Mouse (Mus musculus): ENCODE measurements around the gene Snx29. TPM values are rescaled to one million over a fixed set of nuclear protein-coding genes. Genes with fewer than 3 reads are reported as not detected.
A peak's percentile ranks its signal among the peaks of the same experiment; 100 is the strongest.

The Snx29 gene
- polyA plus RNA-seq, 1 experiment from 2014 or later, result 10.0 TPM

DNA sequence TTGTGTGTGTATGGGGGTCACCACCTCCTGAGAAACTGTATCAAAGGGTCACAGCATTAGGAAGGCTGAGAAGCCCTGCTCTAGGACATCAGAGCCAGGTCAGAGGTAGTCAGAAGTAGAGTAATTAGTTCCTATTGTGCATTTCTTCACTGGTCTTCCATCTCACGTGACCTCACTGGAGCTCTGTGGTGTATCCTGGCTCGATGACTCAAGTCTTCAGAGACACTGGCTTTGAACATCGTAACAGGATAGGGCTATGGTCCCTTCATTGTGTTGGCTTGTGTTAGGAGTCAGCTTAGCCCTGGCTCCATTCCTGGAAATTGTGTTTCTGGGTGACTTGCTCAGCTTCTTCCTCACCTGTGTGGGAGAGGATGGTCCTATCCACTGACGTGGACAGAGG lies 126.6 kb downstream of the Snx29 start:
- Histone ChIP-seq H3K4me1 (ENCODE audit: insufficient read depth, low read depth, low read length) (no peaks in the 10 kb centered on the region), H3K27me3 (replicated peaks; ENCODE audit: insufficient read depth, low read length) (no peaks in the 10 kb centered on the region), H3K9ac (replicated peaks; ENCODE audit: low read depth) (no peak overlapping the region), H3K4me2 (replicated peaks; ENCODE audit: low read depth, low read length) (no peak overlapping the region), H3K27ac (ENCODE audit: low read length) (no peak overlapping the region), H3K9me3 (ENCODE audit: low read length) (no peaks in the 10 kb centered on the region), H3K4me3 (ENCODE audit: low read depth, low read length) (no peak overlapping the region), H3K36me3 (ENCODE audit: insufficient read depth, low read length) (no peaks in the 10 kb centered on the region)
- TF ChIP-seq EP300 (IDR thresholded peaks at IDR 0.05), result no peak
- no peak for TF ChIP-seq CTCF (IDR thresholded peaks at IDR 0.05)
- ATAC-seq (no peak), DNase-seq (ENCODE audit: low spot score) (no peak)
- WGBS, result 88% methylated on average over 4 of the region's 4 CpGs

DNA sequence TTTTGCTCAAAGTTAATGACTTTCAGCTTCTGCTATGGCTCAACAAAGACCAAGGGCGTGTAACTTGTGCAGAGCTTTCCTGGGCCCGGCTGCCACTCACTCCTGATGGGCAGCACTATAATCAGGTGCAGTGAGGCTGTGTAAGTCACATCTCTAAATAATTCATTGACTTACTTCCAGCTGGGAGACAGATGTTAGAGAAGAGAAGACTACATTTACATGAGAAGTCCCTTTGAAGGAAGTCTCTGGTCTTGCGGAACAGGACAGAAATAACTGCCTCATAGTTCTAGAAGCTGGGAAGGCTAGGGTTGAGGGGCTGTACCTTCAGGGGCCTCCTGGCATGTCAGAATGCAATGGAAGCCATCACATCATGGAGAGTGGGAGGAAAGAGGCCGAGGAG lies 127.9 kb downstream of the Snx29 start:
- ATAC-seq (no peak), DNase-seq (ENCODE audit: low spot score) (no peak)
- Histone ChIP-seq H3K9ac (replicated peaks; ENCODE audit: low read depth) (no peak overlapping the region), H3K4me3 (ENCODE audit: low read depth, low read length) (no peak overlapping the region), H3K9me3 (ENCODE audit: low read length) (no peaks in the 10 kb centered on the region), H3K36me3 (ENCODE audit: insufficient read depth, low read length) (no peaks in the 10 kb centered on the region), H3K27me3 (replicated peaks; ENCODE audit: insufficient read depth, low read length) (no peaks in the 10 kb centered on the region), H3K4me2 (replicated peaks; ENCODE audit: low read depth, low read length) (no peak overlapping the region), H3K27ac (ENCODE audit: low read length) (no peak overlapping the region), H3K4me1 (ENCODE audit: insufficient read depth, low read depth, low read length) (no peaks in the 10 kb centered on the region)
- 80% methylated on average over 4 of the region's 4 CpGs for WGBS
- no peak for TF ChIP-seq CTCF (IDR thresholded peaks at IDR 0.05)
- TF ChIP-seq EP300 (IDR thresholded peaks at IDR 0.05), result no peak

DNA sequence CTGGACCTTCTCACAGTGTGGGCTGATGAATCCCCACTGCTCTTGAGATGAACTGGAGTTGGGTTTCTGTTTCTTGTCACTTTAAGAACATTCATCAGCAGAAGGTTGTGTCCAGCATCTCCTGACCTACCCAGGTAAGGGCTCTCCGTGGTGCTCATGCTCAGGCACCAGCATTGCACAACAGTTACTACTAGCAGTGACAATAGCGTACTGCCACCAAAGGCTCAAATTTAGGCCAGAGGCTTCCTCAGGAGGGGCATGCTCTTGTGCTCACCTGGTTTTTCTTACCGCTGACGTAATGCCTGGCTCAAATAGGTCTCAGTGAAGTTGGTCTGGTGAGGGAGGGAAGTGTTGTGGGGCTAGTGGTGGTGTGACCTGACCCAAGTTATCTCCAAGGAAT lies 132.2 kb downstream of the Snx29 start:
- Histone ChIP-seq H3K4me1 (ENCODE audit: insufficient read depth, low read depth, low read length) (0 out of 2 replicates have a peak, but pooled peaks cover 3% of the 10 kb centered on the region), H3K4me2 (replicated peaks; ENCODE audit: low read depth, low read length) (no peak overlapping the region), H3K27ac (ENCODE audit: low read length) (peak overlapping the region; percentile 51; the same call in 1 of the 2 replicates), H3K9me3 (ENCODE audit: low read length) (no peaks in the 10 kb centered on the region), H3K36me3 (ENCODE audit: insufficient read depth, low read length) (no peaks in the 10 kb centered on the region), H3K27me3 (replicated peaks; ENCODE audit: insufficient read depth, low read length) (no peaks in the 10 kb centered on the region), H3K9ac (replicated peaks; ENCODE audit: low read depth) (no peak overlapping the region), H3K4me3 (ENCODE audit: low read depth, low read length) (no peak overlapping the region)
- TF ChIP-seq EP300 (IDR thresholded peaks at IDR 0.05) (0 out of 2 replicates have a peak, but pooled peaks have one; percentile 27), CTCF (IDR thresholded peaks at IDR 0.05) (no peak)
- peak; percentile 45 for ATAC-seq
- no peak for DNase-seq (ENCODE audit: low spot score)
- WGBS, result 74% methylated on average over 4 of the region's 4 CpGs

DNA sequence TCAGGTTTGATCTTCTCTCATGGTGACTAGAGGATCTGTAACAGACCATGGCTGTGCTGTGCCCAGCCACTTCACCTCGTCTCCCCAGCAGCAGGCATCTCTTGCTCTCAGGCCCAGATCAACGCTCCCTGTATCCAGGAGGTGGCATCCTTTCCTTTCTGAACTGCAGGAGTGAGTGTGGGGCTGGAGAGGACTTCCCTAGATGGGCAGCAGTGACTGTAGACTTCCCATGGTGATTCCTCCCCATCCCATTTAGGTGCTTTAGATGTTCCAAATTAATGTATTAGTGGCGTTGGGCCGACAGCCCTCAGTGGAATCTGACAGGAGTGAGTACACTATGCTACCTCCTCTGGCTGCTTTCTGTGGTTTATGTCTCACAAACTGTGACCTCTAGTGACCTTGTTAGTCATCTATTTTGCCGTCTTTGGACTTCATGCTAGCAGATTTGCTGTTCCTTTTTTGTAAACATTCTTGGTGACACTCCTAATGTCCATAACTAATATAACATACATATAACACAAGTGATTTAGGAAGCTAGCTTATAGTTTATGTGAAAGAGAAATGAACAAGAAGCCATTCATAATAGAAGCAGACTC lies 132.9 kb downstream of the Snx29 start:
- H3K4me3 ChIP-seq (ENCODE audit: low read depth, low read length), result no peak overlapping the region
- no peak overlapping the region for H3K9ac ChIP-seq (replicated peaks; ENCODE audit: low read depth)
- no peaks in the 10 kb centered on the region for H3K27me3 ChIP-seq (replicated peaks; ENCODE audit: insufficient read depth, low read length)
- WGBS, result 79% methylated on average over 5 of the region's 5 CpGs
- no peaks in the 10 kb centered on the region for H3K9me3 ChIP-seq (ENCODE audit: low read length)
- no peak overlapping the region for H3K4me2 ChIP-seq (replicated peaks; ENCODE audit: low read depth, low read length)
- no peaks in the 10 kb centered on the region for H3K36me3 ChIP-seq (ENCODE audit: insufficient read depth, low read length)
- peak; percentile 24; the same call in 1 of the 2 replicates for ATAC-seq
- H3K27ac ChIP-seq (ENCODE audit: low read length), result peak overlapping the region; percentile 0; the same call in 1 of the 2 replicates
- DNase-seq (ENCODE audit: low spot score), result no peak
- H3K4me1 ChIP-seq (ENCODE audit: insufficient read depth, low read depth, low read length), result 0 out of 2 replicates have a peak, but pooled peaks cover 3% of the 10 kb centered on the region
- no peak for TF ChIP-seq EP300 (IDR thresholded peaks at IDR 0.05)
- peak; percentile 59 for TF ChIP-seq CTCF (IDR thresholded peaks at IDR 0.05)

DNA sequence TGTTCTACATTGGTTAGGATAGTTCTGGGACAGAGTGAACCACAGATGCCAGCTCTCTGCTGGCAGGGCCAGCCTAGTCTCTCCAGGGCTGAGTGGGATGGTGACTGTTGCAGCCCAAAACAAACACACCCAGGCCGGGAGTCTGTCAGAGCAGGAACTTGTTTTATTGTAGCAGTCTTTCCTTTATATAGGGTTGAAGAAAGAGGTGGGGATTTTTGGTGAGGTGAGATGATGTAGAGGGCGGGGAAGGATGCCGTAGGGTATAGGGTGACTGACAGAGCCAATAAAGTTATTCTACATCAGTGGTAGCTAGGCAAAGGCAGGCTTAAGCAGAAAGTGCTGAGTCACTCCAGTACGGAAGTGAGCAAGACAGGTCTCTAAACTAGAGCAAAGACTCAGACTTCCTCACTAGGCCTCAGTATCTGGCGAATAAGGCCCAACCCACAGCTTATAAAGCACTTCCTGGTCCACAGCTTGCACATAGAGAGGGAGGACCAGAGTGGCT lies 133.5 kb downstream of the Snx29 start:
- Histone ChIP-seq H3K9me3 (ENCODE audit: low read length) (no peaks in the 10 kb centered on the region), H3K4me2 (replicated peaks; ENCODE audit: low read depth, low read length) (no peak overlapping the region), H3K27ac (ENCODE audit: low read length) (no peak overlapping the region; the same call in 1 of the 2 replicates), H3K4me3 (ENCODE audit: low read depth, low read length) (no peak overlapping the region), H3K36me3 (ENCODE audit: insufficient read depth, low read length) (no peaks in the 10 kb centered on the region), H3K4me1 (ENCODE audit: insufficient read depth, low read depth, low read length) (peaks cover 6% of the 10 kb centered on the region; the same call in 1 of the 2 replicates), H3K9ac (replicated peaks; ENCODE audit: low read depth) (no peak overlapping the region), H3K27me3 (replicated peaks; ENCODE audit: insufficient read depth, low read length) (no peaks in the 10 kb centered on the region)
- 63% methylated on average over 5 of the region's 5 CpGs for WGBS
- ATAC-seq (peak; percentile 41), DNase-seq (ENCODE audit: low spot score) (peak; percentile 65)
- TF ChIP-seq CTCF (IDR thresholded peaks at IDR 0.05) (no peak), EP300 (IDR thresholded peaks at IDR 0.05) (peak; percentile 40; the same call in 1 of the 2 replicates)

DNA sequence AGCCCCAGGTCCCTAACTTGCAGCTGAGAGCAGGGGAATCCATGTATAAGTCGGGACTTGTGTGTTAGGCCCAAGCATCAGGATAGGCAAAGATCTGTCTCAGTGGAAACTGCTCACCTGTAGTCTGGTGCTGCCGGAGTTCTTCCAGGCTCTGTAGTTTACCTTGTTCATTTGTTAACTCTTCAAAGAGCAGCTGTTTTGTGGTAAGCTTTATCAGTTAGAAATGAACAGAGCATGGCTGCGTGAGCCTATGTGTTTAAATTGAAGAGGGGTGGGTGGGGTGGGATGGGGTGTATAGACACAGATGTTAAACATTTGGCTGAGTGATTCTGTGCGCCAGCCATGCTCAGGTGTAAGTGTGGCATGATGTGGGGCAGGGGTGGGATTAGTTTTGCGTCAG lies 134.4 kb downstream of the Snx29 start:
- 79% methylated on average over 5 of the region's 5 CpGs for WGBS

More for the DNA sequence above, 134.4 kb downstream of the Snx29 start:
- Histone ChIP-seq H3K36me3 (ENCODE audit: insufficient read depth, low read length) (no peaks in the 10 kb centered on the region), H3K4me3 (ENCODE audit: low read depth, low read length) (no peak overlapping the region), H3K4me2 (replicated peaks; ENCODE audit: low read depth, low read length) (no peak overlapping the region), H3K4me1 (ENCODE audit: insufficient read depth, low read depth, low read length) (peaks cover 13% of the 10 kb centered on the region), H3K9me3 (ENCODE audit: low read length) (no peaks in the 10 kb centered on the region), H3K9ac (replicated peaks; ENCODE audit: low read depth) (no peak overlapping the region), H3K27ac (ENCODE audit: low read length) (no peak overlapping the region), H3K27me3 (replicated peaks; ENCODE audit: insufficient read depth, low read length) (no peaks in the 10 kb centered on the region)
- no peak for ATAC-seq
- DNase-seq (ENCODE audit: low spot score), result no peak
- TF ChIP-seq CTCF (IDR thresholded peaks at IDR 0.05) (no peak), EP300 (IDR thresholded peaks at IDR 0.05) (no peak)
